Mouse (Mus musculus) midbrain, embryonic 14.5 days (tissue): ENCODE data around the gene Plek2. TPM values are rescaled to one million over a fixed set of nuclear protein-coding genes. Genes with fewer than 3 reads are reported as not detected.

Experiments
- ATAC-seq: fragments of 200-750 bp; cut with Nextera tagmentation; 2 replicates; pipeline ENCODE4 v1.8.0; 2017; ENCODE audit warnings: moderate number of reproducible peaks, moderate library complexity; ENCODE audit not compliant: low FRiP score, low TSS enrichment
- DNase-seq: peaks from one replicate; pipeline ENCODE4 v3.0.0-alpha.2; 2015
- H3K27ac ChIP-seq: fragments of 300-500 bp; sonication (generic); replicated peaks from 2 replicates; pipeline ENCODE4 v1.5.1; 2014; ENCODE audit warnings: mild to moderate bottlenecking, low read depth, low read length, moderate library complexity
- H3K27me3 ChIP-seq: fragments of 300-500 bp; sonication (generic); 2 replicates; pipeline ENCODE4 v1.6.1; 2014; ENCODE audit warnings: low read length, control low read depth, mixed read lengths; ENCODE audit not compliant: control insufficient read depth, insufficient read depth
- H3K36me3 ChIP-seq: fragments of 300-500 bp; sonication (generic); 2 replicates; pipeline ENCODE4 v1.6.1; 2014; ENCODE audit warnings: low read length, control low read depth; ENCODE audit not compliant: control insufficient read depth, insufficient read depth
- H3K4me1 ChIP-seq: fragments of 300-500 bp; sonication (generic); 2 replicates; pipeline ENCODE4 v1.6.1; 2014; ENCODE audit warnings: mild to moderate bottlenecking, antibody characterized with exemption, low read length, control low read depth; ENCODE audit not compliant: control insufficient read depth, insufficient read depth
- H3K4me2 ChIP-seq: fragments of 300-500 bp; sonication (generic); 2 replicates; pipeline ENCODE4 v1.6.1; 2014; ENCODE audit warnings: mild to moderate bottlenecking, low read length, moderate library complexity
- H3K4me3 ChIP-seq: fragments of 300-500 bp; sonication (generic); replicated peaks from 2 replicates; pipeline ENCODE4 v1.5.1; 2014; ENCODE audit warnings: low read depth, low read length
- H3K9ac ChIP-seq: fragments of 300-500 bp; sonication (generic); replicated peaks from 2 replicates; pipeline ENCODE4 v1.6.1; 2014; ENCODE audit warnings: mild to moderate bottlenecking, low read length, moderate library complexity
- H3K9me3 ChIP-seq: fragments of 300-500 bp; sonication (generic); 2 replicates; pipeline ENCODE4 v1.6.1; 2016; ENCODE audit warnings: low read length, control low read depth, mixed read lengths; ENCODE audit not compliant: control insufficient read depth
- WGBS: fragments of 180-500 bp; shearing (Covaris S2); extraction: QIAGEN DNeasy Blood & Tissue Kit; methylation state at CpG from one replicate; pipeline ENCODE4 v1.1.7; 2014; 5-methylcytosine and 5-hydroxymethylcytosine counted together
- polyA plus RNA-seq: library from polyadenylated mRNA; unstranded; fragments of >200 nt; fragmentation: Nextera tagmentation; extraction: Ambion mirVana; gene quantifications from 2 replicates; pipeline ENCODE4 v1.2.1, GENCODE M21; 2014

The Plek2 gene
- polyA plus RNA-seq = 0.92 and 1.3 TPM in 2 replicates

DNA sequence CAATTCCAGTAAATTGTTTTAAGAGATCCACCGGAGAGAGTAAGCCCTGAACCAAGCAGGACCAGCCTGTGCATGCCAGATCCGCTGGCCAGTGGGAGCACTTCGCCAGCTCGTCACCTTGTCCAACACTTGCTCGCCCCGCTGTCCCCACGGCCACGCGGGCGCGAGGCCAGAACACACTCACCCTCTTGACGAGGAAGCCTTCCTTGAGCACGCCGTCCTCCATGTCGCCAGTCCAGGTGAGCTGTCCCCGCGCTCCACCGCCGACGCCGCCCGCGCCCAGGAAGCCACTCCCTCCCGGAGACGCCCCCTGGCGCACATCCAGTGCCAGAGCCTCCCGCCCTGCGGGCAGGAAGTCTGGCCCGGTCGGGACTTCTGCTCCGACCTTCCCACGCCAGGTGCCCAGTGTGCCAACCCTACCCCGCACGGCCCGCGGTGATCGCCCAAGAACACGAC lies at the start of gene Plek2:
Plek2 (minus strand) TSS at position 258 of the 456 bp plus-strand sequence.
- DNase-seq = peak; percentile 77
- peaks cover 44% of the 10 kb centered on the region for H3K27me3 ChIP-seq

GRCm38 (mm10) chr12:78956405-78956804 lies 49.6 kb upstream of the Plek2 start:
- Histone ChIP-seq H3K36me3 (peaks cover 8% of the 10 kb centered on the region; the same call in 1 of the 2 replicates), H3K9me3 (peaks cover 15% of the 10 kb centered on the region), H3K4me1 (no peaks in the 10 kb centered on the region), H3K4me3 (no peak overlapping the region), H3K9ac (no peak overlapping the region), H3K27me3 (no peaks in the 10 kb centered on the region), H3K4me2 (no peak overlapping the region), H3K27ac (no peak overlapping the region)
- no peak for ATAC-seq
- 82% methylated on average over 4 of the region's 4 CpGs for WGBS
- no peak for DNase-seq

More for the DNA sequence above, at the start of gene Plek2:
- no peak for ATAC-seq
- no peak within 1 kb of the TSS for H3K27ac ChIP-seq
- H3K4me3 ChIP-seq = peak within 1 kb of the TSS; percentile 39
- H3K36me3 ChIP-seq = no peaks in the 10 kb centered on the region
- peak within 1 kb of the TSS; percentile 48; the same call in 1 of the 2 replicates for H3K9ac ChIP-seq
- 2% methylated on average over 38 of the region's 38 CpGs for WGBS
- H3K4me2 ChIP-seq = peak within 1 kb of the TSS; percentile 85
- peaks cover 12% of the 10 kb centered on the region for H3K4me1 ChIP-seq
- H3K9me3 ChIP-seq = no peaks in the 10 kb centered on the region

GRCm38 (mm10) chr12:78952484-78952883 lies 45.7 kb upstream of the Plek2 start:
- H3K36me3 ChIP-seq = no peaks in the 10 kb centered on the region
- H3K9ac ChIP-seq = no peak overlapping the region
- no peaks in the 10 kb centered on the region for H3K4me1 ChIP-seq
- DNase-seq (no peak), ATAC-seq (no peak)
- peaks cover 13% of the 10 kb centered on the region for H3K9me3 ChIP-seq
- WGBS = 47% methylated on average over 3 of the region's 3 CpGs
- H3K4me2 ChIP-seq = no peak overlapping the region
- H3K4me3 ChIP-seq = no peak overlapping the region
- no peak overlapping the region for H3K27ac ChIP-seq
- H3K27me3 ChIP-seq = no peaks in the 10 kb centered on the region

GRCm38 (mm10) chr12:78952053-78952452 lies 45.3 kb upstream of the Plek2 start:
- H3K4me2 ChIP-seq = no peak overlapping the region
- no peak overlapping the region for H3K27ac ChIP-seq
- no peaks in the 10 kb centered on the region for H3K36me3 ChIP-seq
- H3K27me3 ChIP-seq = no peaks in the 10 kb centered on the region
- peaks cover 11% of the 10 kb centered on the region for H3K9me3 ChIP-seq
- no peak overlapping the region for H3K4me3 ChIP-seq
- 69% methylated on average over 11 of the region's 11 CpGs for WGBS
- DNase-seq (no peak), ATAC-seq (no peak)
- H3K4me1 ChIP-seq = no peaks in the 10 kb centered on the region
- no peak overlapping the region for H3K9ac ChIP-seq

DNA sequence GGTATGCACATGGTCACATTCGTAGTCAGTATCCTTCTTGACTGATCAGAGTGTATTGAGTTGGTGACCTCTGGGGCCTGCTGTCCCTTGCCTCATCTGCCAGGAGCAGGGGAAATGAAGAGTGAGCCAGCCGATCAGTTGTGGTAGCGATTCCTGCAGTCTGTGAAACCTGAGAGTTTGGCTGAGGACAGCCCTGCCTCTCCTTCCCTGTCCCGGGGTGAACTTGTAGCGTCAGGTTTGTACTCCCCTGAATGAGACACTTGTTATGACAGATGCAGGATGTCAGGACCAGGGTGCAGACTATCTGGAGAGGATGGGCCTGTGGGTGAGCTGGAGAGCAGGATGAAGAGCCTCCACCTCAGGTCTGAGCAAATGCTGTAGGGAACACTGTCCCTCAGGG lies 40.9 kb upstream of the Plek2 start:
- Histone ChIP-seq H3K27me3 (no peaks in the 10 kb centered on the region), H3K27ac (no peak overlapping the region), H3K9me3 (no peaks in the 10 kb centered on the region), H3K36me3 (no peaks in the 10 kb centered on the region), H3K4me2 (no peak overlapping the region), H3K4me3 (no peak overlapping the region), H3K4me1 (no peaks in the 10 kb centered on the region), H3K9ac (no peak overlapping the region)
- 86% methylated on average over 5 of the region's 5 CpGs for WGBS
- ATAC-seq (no peak), DNase-seq (no peak)

DNA sequence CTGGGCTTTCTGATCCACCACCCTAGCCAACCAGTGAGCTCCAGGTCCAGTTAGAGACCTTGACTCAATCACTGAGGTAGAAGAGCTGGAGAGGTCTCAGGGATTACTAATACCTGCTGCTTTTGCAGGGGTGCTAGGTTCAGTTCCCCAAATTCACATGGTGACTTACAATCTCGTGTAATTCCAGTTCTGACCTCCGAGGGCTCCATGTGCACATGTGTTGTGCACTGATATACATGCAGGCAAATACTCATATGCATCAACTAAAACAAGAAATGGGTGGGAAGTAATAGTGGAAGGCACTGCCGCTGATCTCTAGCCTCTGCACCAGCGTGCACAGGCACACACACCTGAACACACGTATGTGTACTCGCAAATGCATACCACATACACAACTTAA lies 40.4 kb upstream of the Plek2 start:
- ATAC-seq (no peak), DNase-seq (peak; percentile 53)
- Histone ChIP-seq H3K4me1 (no peaks in the 10 kb centered on the region), H3K9ac (no peak overlapping the region), H3K4me3 (no peak overlapping the region), H3K27ac (no peak overlapping the region), H3K4me2 (no peak overlapping the region), H3K36me3 (no peaks in the 10 kb centered on the region), H3K9me3 (no peaks in the 10 kb centered on the region), H3K27me3 (no peaks in the 10 kb centered on the region)
- 86% methylated on average over 6 of the region's 6 CpGs for WGBS

DNA sequence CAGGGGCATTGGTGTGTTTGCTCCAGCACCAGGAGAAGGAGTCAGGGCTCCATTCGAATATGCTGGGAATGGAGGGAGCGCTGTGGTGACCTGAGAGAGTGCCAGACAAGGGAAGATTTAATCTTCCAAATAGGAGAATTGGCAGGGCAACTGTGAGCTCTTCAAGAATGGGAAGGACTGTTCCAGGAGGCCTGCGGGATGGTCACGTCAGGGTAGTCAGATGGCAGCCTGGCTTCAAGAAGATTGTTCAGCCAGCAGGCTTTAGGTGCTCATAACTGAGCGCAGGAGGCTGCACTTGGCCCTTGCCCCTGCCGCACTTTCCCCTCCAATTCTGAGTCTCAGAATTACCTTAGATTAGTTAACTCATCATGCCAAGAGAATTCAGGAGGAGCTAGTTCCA lies 36.2 kb upstream of the Plek2 start:
- no peak overlapping the region for H3K27ac ChIP-seq
- no peaks in the 10 kb centered on the region for H3K9me3 ChIP-seq
- H3K36me3 ChIP-seq = no peaks in the 10 kb centered on the region
- WGBS = 91% methylated on average over 6 of the region's 6 CpGs
- H3K9ac ChIP-seq = no peak overlapping the region
- DNase-seq (no peak), ATAC-seq (no peak)
- H3K27me3 ChIP-seq = no peaks in the 10 kb centered on the region
- no peak overlapping the region for H3K4me2 ChIP-seq
- no peak overlapping the region for H3K4me3 ChIP-seq
- no peaks in the 10 kb centered on the region for H3K4me1 ChIP-seq

DNA sequence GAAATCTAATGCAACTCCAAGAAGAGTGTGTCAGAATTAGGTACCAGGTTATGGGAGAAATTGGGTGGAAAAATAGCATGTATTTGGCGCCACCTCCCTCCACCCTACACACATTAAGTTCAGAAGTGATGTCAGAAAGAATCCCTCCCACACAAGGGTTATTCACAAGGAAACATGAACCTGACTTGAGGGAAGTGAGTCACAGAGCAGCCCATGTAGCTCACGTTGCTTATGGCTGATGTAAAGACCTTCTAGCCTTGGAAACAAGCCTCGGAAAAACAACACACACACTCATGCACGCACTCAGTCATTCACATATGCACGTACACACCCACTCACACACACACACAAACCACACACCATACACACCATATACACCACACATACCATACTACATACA lies 33.3 kb upstream of the Plek2 start:
- no peak for ATAC-seq
- no peak overlapping the region for H3K4me2 ChIP-seq
- H3K9ac ChIP-seq = no peak overlapping the region
- H3K4me1 ChIP-seq = no peaks in the 10 kb centered on the region
- H3K27ac ChIP-seq = no peak overlapping the region
- 91% methylated on average over 5 of the region's 5 CpGs for WGBS
- no peaks in the 10 kb centered on the region for H3K36me3 ChIP-seq
- no peaks in the 10 kb centered on the region for H3K9me3 ChIP-seq
- no peak overlapping the region for H3K4me3 ChIP-seq
- no peak for DNase-seq
- no peaks in the 10 kb centered on the region for H3K27me3 ChIP-seq

DNA sequence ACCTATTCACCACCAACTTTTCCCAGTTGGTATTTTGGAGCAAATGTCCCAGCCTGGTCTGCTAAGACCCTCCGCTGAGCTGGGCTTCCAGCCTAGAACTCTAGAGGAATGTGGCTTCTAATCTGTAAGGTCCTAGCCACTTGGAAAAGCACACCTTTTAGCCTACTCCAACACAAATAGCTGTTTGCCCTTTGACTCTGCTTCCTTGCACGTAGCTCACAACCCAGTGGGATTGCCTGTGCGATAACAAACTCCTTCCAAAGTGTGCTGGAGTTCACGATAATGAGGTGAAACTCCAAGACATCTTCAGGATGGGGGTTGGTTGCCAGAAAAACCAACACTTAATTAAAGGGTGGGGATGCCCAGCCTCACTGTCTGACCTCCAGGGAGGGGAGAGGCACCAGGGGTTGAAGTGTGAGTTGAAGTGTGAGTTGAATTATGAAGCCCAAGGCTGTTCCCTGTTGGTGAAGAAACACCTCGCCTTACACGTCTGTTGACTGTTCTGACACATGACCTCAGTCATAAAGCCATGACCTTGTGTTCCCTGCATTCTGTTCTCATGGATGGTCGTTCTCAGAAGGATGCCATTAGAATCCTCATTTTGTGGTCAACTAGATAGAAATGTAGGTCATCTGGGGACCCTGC lies 32.8 kb upstream of the Plek2 start:
- DNase-seq (no peak), ATAC-seq (no peak)
- H3K4me1 ChIP-seq = no peaks in the 10 kb centered on the region
- WGBS = 84% methylated on average over 7 of the region's 7 CpGs
- H3K27ac ChIP-seq = no peak overlapping the region
- no peak overlapping the region for H3K9ac ChIP-seq
- no peak overlapping the region for H3K4me2 ChIP-seq
- no peaks in the 10 kb centered on the region for H3K36me3 ChIP-seq
- H3K4me3 ChIP-seq = no peak overlapping the region
- no peaks in the 10 kb centered on the region for H3K27me3 ChIP-seq
- no peaks in the 10 kb centered on the region for H3K9me3 ChIP-seq
